Mouse (Mus musculus): Measurements from ENCODE around the gene Rara.

- no peak for TF ChIP-seq CTCF (conservative IDR thresholded peaks at IDR 0.05; ENCODE audit: low read length)
- no peak for TF ChIP-seq NANOG (IDR thresholded peaks at IDR 0.05; ENCODE audit: borderline replicate concordance, low read length)
- TF ChIP-seq POU5F1 (IDR thresholded peaks at IDR 0.05; ENCODE audit: borderline replicate concordance, low read length) = no peak
These were observed 46.6 kb downstream of the Rara start for GRCm38 (mm10) chr11:98974213-98974612.

All from E14TG2a.4 (cell line).